Mouse (Mus musculus) ES-E14 (cell line): Measurements from ENCODE around the gene Arhgef28. TPM values are rescaled to one million over a fixed set of nuclear protein-coding genes. Genes with fewer than 3 reads are reported as not detected.
"Not testable (repeated sequence)": the region's sequence is repeated elsewhere in the genome, so short reads cannot be mapped to it uniquely, and the experiment has no call there.

Experiments
- DNase-seq: peaks from one replicate; pipeline ENCODE4 v3.0.0-alpha.2; 2013; ENCODE audit warnings: low read depth, low spot score
- H3K27ac ChIP-seq: 2 replicates; pipeline ENCODE4 v1.5.1; 2012; ENCODE audit warnings: low read depth, mild to moderate bottlenecking, low read length, moderate library complexity, mixed read lengths; ENCODE audit not compliant: poor library complexity, insufficient read depth, severe bottlenecking
- H3K36me3 ChIP-seq: 2 replicates; pipeline ENCODE4 v1.6.1; 2012; ENCODE audit warnings: mild to moderate bottlenecking, low read length, moderate library complexity, mixed read lengths; ENCODE audit not compliant: control insufficient read depth, poor library complexity, insufficient read depth, severe bottlenecking
- H3K4me1 ChIP-seq, 2 experiments: fragments of 150-350 bp in 1 of 2; sonication (generic) in 1 of 2; 2 replicates each; pipeline ENCODE4 v1.6.1; 2012; ENCODE audit warnings: low read length in 2 of 2, mild to moderate bottlenecking in 1 of 2, mixed read lengths in 1 of 2; ENCODE audit not compliant: control insufficient read depth in 2 of 2, insufficient read depth in 2 of 2, poor library complexity in 1 of 2
- H3K4me3 ChIP-seq, 2 experiments: fragments of 150-350 bp in 1 of 2; sonication (generic) in 1 of 2; 2 replicates each; pipeline ENCODE4 v1.5.1; 2012; ENCODE audit warnings: low read length in 2 of 2, low read depth in 1 of 2, mild to moderate bottlenecking in 1 of 2, mixed read lengths in 1 of 2; ENCODE audit not compliant: insufficient read depth in 1 of 2, poor library complexity in 1 of 2, severe bottlenecking in 1 of 2
- H3K9ac ChIP-seq: 2 replicates; pipeline ENCODE4 v1.6.1; 2012; ENCODE audit warnings: low read depth, mild to moderate bottlenecking, low read length, mixed read lengths; ENCODE audit not compliant: poor library complexity, insufficient read depth, severe bottlenecking
- H3K9me3 ChIP-seq: fragments of 150-350 bp; sonication (generic); 2 replicates; pipeline ENCODE4 v1.6.1; 2012; ENCODE audit warnings: low read depth, mild to moderate bottlenecking, low read length; ENCODE audit not compliant: control insufficient read depth, insufficient read depth
- CHD2 ChIP-seq: IDR thresholded peaks from 2 replicates; pipeline ENCODE4 v1.6.1; 2014; ENCODE audit warnings: mild to moderate bottlenecking, low read depth, low read length, inconsistent platforms
- HCFC1 ChIP-seq: IDR thresholded peaks from 2 replicates; pipeline ENCODE4 v1.6.1; 2012; ENCODE audit warnings: low read length, inconsistent platforms, borderline replicate concordance; ENCODE audit not compliant: insufficient read depth
- MAFK ChIP-seq: IDR thresholded peaks from 2 replicates; pipeline ENCODE4 v1.6.1; 2014; ENCODE audit warnings: mild to moderate bottlenecking, low read depth, low read length, inconsistent platforms; ENCODE audit not compliant: insufficient read depth
- ZC3H11A ChIP-seq: IDR thresholded peaks from 2 replicates; pipeline ENCODE4 v1.6.1; 2012; ENCODE audit warnings: low read depth, mild to moderate bottlenecking, inconsistent platforms, low read length, borderline replicate concordance
- ZNF384 ChIP-seq: IDR thresholded peaks from 2 replicates; pipeline ENCODE4 v1.6.1; 2012; ENCODE audit warnings: low read depth, low read length, inconsistent platforms
- in situ Hi-C, 2 experiments: fragments of 600-800 bp; cut with MboI; formaldehyde crosslinking; loops; one replicate each; pipeline ENCODE4 v1.15.1; 2025; ENCODE audit warnings: low sequenced_read_pairs in 2 of 2, inconsistent platforms in 1 of 2; ENCODE audit not compliant: unreplicated experiment in 2 of 2
- total RNA-seq: library from RNA; depleted of rRNA; stranded (reverse); fragments of 300-350 nt; gene quantifications from 2 replicates; pipeline ENCODE4 v1.2.3, GENCODE M21; 2012

Arhgef28 gene
- total RNA-seq, 1 experiment, result 19.0 TPM

DNA sequence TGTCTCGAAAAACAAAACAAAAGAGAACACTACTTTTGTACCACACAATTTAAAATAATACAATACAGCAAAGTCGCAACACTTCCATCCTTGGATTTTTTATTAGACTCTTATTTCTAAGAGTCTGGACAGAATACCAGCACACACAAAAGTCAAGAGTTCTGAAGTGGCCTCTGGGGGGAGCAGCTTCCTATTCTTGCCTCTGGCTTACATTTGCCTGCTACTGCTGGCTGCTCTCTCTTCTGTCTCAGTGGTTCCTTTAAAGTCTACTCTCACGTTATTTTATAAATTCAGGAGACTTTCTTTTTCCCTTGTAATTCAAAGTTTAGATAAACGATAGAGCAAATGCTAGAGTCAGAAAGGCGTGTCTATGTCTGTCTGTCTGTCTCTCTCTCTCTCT lies 179.1 kb downstream of the Arhgef28 start:
- in situ Hi-C loops, result no loop called here

DNA sequence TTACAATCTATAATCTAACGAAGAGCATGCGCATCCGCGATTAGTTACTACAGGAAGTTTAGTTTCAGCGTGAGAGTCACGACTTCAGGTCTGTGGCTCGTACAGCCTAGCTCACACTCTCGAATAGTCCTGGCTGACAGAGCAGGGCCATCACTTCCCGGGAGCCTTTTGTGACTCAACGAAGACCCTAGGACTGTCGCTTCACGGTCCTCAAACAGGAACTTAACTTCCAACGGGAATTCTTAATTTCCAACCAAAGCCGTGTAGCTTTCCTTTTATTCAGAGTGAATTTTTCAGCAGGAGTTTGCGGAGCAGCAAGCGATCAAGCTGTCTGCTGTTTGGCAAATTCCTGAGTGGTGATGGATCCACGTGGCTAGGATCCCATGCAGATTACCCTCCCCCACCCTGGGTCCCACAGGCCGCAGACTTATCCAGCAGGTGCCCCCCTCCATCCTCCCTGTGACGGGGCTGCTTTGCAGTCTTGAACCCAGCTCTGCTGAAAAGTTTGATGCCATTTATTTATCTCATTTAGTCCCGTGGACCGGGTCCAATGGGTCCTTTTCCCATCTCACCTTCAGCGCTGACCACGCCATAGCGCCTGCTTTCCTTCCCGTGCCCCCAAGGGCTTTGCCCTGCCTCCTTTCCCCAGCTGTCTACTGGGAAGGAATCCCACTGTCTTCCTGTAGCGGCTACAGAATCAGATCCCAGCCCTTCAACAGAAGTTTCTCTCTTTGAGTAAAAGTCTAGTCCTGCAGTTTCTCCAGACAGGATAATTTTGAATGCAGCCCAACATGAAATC lies 180.3 kb downstream of the Arhgef28 start:
- Histone ChIP-seq H3K4me1 (peaks cover 5 to 29% of the 10 kb centered on the region in 2 experiments), H3K9ac (no peak overlapping the region), H3K9me3 (no peaks in the 10 kb centered on the region), H3K36me3 (peaks cover 4% of the 10 kb centered on the region; the same call in 1 of the 2 replicates), H3K4me3 (no peak overlapping the region), H3K27ac (no peak overlapping the region)
- TF ChIP-seq MAFK, result no peak
- no peak for DNase-seq
- in situ Hi-C loops, result no loop called here

More for the DNA sequence above, 179.1 kb downstream of the Arhgef28 start:
- peaks cover 7 to 30% of the 10 kb centered on the region in 2 experiments for H3K4me1 ChIP-seq
- no peak overlapping the region for H3K9ac ChIP-seq
- H3K36me3 ChIP-seq, result peaks cover 4% of the 10 kb centered on the region; the same call in 1 of the 2 replicates
- TF ChIP-seq ZNF384 (no peak), ZC3H11A (no peak), CHD2 (no peak), MAFK (no peak), HCFC1 (no peak)
- no peak for DNase-seq
- H3K27ac ChIP-seq, result no peak overlapping the region
- H3K4me3 ChIP-seq, result no peak overlapping the region
- no peaks in the 10 kb centered on the region for H3K9me3 ChIP-seq

- H3K4me1 ChIP-seq, result peaks cover 2 to 24% of the 10 kb centered on the region in 2 experiments; a peak in 3 of 4 replicates
- H3K36me3 ChIP-seq, result peaks cover 4% of the 10 kb centered on the region; the same call in 1 of the 2 replicates
- in situ Hi-C loops, result no loop called here
- H3K9ac ChIP-seq, result no peak overlapping the region
- H3K9me3 ChIP-seq, result no peaks in the 10 kb centered on the region
- no peak overlapping the region for H3K4me3 ChIP-seq
- H3K27ac ChIP-seq, result no peak overlapping the region
- DNase-seq, result no peak
- TF ChIP-seq CHD2 (no peak), ZC3H11A (0 out of 2 replicates have a peak, but pooled peaks have one; percentile 1), MAFK (no peak), ZNF384 (no peak)
Observed at GRCm38 (mm10) chr13:98025162-98025561, 181.1 kb downstream of the Arhgef28 start.

GRCm38 (mm10) chr13:98024680-98025079 lies 181.6 kb downstream of the Arhgef28 start:
- H3K4me1 ChIP-seq, result peaks cover 2 to 23% of the 10 kb centered on the region in 2 experiments; a peak in 3 of 4 replicates
- H3K36me3 ChIP-seq, result peaks cover 4% of the 10 kb centered on the region; the same call in 1 of the 2 replicates
- TF ChIP-seq ZC3H11A (no peak), CHD2 (no peak), ZNF384 (no peak), MAFK (no peak), HCFC1 (no peak)
- in situ Hi-C loops, result no loop called here
- H3K9ac ChIP-seq, result no peak overlapping the region
- DNase-seq, result no peak
- no peak overlapping the region for H3K27ac ChIP-seq
- no peak overlapping the region for H3K4me3 ChIP-seq
- H3K9me3 ChIP-seq, result no peaks in the 10 kb centered on the region

DNA sequence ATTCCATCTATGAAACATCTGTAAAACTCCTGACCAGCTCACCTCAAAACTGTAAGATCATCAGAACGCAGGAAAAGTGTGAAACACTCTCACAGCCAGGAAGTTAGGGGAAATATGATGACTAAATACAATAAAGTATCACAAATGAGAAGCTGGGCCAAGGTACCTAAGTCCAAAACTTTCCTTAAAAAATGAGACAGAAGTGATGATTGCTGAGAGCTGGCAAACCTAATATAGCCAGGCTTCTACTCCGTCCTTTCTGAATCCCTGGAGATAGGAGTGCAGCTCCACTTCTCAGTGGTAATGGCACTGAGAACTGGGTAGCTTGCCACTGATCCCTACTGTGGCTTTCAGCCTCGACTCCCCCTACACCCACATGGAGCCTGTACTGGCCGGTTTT lies 184.3 kb downstream of the Arhgef28 start:
- no peak overlapping the region for H3K4me3 ChIP-seq
- H3K27ac ChIP-seq, result no peak overlapping the region
- peaks cover 0 to 8% of the 10 kb centered on the region in 2 experiments; a peak in 3 of 4 replicates for H3K4me1 ChIP-seq
- no peaks in the 10 kb centered on the region; the same call in 1 of the 2 replicates for H3K36me3 ChIP-seq
- no peak overlapping the region for H3K9ac ChIP-seq
- in situ Hi-C loops, result no loop called here
- H3K9me3 ChIP-seq, result no peaks in the 10 kb centered on the region
- DNase-seq, result no peak
- TF ChIP-seq ZC3H11A (no peak), HCFC1 (no peak)

DNA sequence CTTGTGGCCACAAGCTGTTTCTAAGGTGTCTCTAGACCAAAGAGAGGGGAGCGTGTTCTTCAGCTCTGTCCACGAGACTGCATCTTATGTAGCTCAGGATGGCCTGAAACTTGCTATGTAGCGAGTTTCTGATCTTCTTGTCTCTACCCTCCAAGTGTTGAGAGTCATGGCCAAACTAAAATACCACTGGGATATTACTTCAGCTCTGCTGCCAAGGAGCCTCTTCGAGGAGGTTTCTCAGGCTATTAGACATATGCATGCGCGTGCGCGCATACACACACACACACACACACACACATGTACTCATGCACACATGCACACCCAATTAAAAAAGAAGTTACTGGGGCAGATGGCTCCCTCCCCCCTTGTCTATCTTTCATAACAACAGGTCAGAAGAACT lies 187.4 kb downstream of the Arhgef28 start:
- H3K4me1 ChIP-seq, DNase-seq, H3K9ac ChIP-seq, H3K4me3 ChIP-seq, H3K36me3 ChIP-seq, H3K27ac ChIP-seq, in situ Hi-C loops, H3K9me3 ChIP-seq: not testable (repeated sequence)
